Mouse (Mus musculus) heart, postnatal 25 days (tissue): ENCODE data around the gene Tmem114. TPM values are rescaled to one million over a fixed set of nuclear protein-coding genes. Genes with fewer than 3 reads are reported as not detected.

Experiments
- DNase-seq: peaks from one replicate; pipeline ENCODE4 v3.0.0; 2022; ENCODE audit warnings: low spot score
- intact Hi-C: fragments of 180-260 bp; cut with DNase I; formaldehyde crosslinking; loops from one replicate; pipeline ENCODE4 v1.15.1; 2025
- total RNA-seq, 2 experiments: library from RNA; stranded (reverse); gene quantifications; 2 replicates each; pipeline ENCODE4 v1.2.3; 2021

The Tmem114 gene
- total RNA-seq: not detected

DNA sequence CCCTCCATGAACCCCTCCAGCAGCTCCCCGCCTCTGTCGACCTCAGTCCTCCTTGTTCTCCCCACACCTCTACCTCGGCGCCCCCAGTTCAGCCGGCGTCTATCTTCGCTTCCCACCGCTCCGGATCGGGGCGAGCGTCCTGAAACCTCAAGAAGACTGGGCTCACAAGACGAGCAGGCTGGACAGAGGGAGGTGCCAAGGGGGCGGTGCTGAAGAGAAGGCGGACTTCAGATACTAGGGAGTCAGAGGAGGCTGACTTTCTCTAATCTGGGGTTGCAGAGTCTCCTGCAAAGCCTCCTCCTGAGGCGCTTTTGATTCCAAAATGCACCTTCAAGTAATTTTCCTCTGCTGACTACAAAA, at the start of gene Tmem114:
TSS of gene Tmem114 (minus strand) at position 166 of the 360 bp plus-strand sequence.
- intact Hi-C loops: no loop called here
- no peak for DNase-seq

DNA sequence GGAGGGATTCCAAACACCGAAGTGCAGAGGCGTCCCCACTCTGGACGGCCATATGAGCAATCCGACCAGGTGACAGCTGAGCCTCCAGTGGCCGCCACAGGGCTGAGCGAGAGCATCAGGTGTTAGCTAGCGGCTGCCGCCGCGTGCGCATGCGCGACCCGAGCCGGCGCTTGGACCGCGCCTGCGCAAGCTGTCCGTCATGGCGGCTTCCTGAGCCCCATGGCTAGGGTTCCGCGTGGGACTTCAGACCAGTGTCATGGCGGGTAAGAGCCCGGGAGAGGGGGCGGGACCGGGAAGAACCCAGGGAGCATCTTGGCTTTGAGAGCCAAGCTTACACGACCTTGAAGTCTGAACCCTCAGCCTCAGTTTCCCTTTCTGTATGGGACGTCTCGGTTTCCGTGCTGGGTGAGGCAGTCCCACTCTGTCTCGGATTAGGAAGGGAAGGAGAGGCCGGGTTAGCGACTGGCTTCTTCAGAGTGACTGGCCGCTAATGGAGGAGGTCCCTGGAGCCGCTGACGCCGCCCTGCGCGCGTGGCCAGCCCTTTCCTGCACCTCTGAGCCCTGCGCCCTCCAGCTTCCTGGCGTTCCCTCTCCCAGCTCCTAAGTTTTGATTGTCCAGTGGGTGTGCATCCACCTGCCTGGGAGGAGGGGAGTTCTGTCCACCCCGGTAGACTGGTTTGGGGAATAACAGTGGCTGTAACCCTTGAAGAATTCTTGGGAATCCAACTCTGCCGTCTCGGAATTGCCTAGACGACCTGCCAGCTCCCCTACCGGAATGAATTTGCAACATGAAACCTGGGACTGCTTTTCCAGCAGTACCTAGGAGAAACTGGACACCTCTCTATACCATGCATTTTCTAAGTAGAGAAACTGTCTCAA, 45.9 kb upstream of the Tmem114 start, which contains the start of gene Mettl22:
TSS of gene Mettl22 (plus strand) at position 186 of the 879 bp plus-strand sequence.
- DNase-seq: peak; percentile 80
- intact Hi-C loops: no loop called here

DNA sequence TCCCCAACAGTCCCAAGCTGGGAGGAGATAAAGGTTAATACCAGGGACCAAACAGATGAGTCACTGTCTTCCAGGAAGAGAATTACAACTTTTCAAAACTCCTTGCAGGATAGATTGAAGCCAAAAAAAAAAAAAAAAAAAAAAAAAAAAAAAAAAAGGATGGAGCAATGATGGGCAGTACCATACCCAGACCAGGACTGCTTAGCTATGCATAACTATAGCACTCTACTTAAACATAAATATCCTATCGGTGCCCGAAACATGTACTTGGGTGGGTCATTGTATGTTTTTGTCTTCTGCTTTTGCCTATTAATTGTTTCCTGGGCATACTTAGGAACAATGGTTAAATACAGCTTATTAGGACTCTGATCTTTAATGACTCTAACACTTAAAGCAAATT, 45.2 kb upstream of the Tmem114 start:
- no peak for DNase-seq
- intact Hi-C loops: no loop called here

DNA sequence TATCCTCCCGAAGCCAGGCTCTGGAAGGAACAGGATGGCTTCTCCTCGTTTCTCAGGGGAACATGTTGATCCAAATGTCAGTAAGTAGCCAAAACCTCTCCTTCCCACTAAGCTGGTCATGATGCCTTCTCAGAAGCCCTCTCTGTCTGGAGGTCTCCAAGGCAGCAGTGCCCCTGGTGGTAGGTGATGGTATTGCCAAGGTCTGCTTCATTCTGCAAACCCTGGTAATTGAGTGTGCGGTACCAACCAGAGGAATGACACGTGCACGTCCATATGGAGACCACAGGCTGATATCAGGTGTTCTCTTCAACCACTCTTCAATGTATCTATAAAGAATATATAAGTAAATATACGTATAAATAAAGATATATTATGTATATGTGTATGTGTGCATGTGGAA, 34.2 kb upstream of the Tmem114 start:
- intact Hi-C loops: no loop called here
- no peak for DNase-seq

DNA sequence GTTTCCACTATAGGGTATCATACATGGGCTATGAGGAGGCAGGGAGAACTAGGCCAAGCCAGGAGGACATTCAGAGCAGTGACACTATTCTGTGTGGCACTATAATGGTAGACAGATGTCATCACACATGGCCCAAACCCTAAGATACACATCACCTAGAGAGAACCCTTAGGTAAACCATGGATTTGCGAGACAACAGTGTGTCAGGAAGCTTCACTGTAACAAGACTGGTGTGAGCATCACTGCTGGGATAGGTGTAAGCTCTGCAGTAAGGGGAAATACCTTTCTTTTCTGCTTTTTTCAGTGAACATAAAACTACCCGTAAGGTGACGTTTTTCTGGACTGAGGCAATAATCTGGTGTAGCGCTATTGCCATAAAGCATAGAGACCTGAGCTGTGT, 33.5 kb upstream of the Tmem114 start:
- no peak for DNase-seq
- intact Hi-C loops: no loop called here

DNA sequence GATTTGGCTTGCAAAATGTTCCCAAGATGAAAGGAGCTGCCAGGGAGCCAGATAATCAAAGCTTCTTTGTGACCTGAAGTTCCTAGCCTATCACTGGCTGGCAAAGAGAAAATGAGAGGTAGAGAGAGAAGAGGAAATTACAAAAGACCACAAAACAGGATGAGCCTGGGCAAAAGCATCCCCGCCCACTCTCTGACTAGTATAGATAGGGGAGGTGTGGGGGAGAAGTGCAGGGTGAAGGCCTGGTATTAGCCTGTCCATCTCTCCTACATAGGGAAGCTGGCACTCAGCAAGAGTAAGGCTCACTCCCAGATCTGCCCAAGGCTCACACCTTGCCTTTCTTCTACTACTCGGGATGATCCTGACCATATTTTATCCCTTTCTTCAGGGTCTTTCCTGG, 30.3 kb upstream of the Tmem114 start:
- DNase-seq: no peak
- intact Hi-C loops: no loop called here

DNA sequence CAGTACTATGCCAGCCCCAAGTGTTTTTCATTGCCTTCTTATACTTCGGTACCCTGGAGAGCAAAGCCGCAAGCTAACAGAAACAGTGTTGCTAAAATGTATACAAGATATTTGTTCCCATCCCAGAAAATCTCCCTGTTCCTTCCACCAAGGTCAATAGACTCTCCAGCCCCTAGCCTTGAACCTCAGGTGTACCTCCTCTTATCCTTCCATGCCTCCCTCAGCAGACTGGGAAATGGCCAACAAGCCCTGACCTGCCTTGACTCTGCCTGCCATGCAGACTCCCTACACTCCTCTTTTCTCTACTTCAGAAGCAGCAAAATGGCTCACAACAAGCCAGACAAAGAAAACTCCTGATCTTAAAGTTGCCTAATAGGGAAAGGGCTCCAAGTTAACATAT, 28.4 kb upstream of the Tmem114 start:
- intact Hi-C loops: no loop called here
- no peak for DNase-seq

DNA sequence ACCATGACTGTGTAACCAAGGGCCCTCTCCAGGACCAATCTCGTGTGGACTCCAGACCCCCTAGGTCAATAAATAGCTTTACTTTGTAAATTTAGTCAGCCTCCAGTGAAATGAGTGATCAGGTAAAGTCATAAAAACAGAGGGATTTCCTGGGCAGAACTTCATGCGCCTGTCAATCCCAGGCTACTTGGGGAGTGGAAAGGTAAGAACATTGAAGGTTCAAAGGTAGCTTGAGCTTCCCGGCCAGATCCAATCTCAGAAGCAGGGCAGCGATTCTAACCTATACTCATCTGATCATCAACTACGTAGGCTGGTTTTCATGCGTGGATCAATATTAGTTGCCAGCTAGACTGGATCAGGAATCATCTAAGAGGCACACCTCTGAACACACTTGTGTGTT, 21.3 kb upstream of the Tmem114 start:
- intact Hi-C loops: no loop called here
- no peak for DNase-seq

DNA sequence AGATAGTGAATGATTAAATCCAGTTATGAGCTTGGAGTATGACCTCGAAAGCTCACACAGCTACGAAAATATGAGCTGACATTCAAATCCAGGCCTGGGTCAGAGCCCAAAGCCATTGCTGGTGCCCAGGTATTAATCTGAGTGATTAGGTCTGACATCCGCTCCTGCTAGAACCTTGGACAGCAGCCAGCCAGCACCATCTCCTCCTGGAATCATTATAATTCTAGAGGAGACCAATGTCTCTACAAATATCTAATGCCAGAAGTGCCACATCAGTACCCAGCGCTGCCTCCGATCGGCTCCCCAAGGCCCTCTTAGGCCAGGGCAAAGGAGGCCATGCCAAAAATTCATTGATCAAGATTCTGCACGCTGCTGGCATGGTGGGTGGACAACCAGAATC, 20.0 kb upstream of the Tmem114 start:
- DNase-seq: no peak
- intact Hi-C loops: no loop called here

DNA sequence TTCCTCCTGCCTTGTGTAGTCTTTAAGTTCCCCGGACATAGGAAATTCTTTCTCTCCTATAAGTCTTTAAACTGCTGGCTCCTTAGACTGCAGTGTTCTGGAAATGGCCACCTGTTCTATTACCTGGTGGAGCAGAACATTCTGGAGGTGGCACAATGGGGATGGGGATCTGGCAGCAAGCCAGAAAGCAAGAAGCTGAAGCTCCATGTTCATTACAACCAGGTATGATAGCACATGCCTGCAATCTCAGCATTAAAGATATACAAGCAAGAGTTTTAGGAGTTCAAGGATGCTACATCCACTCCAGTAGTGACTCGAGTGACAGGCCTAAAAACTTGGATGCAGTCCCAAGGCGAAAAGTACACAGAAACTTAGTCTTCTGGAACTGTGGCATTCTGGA, 7.7 kb upstream of the Tmem114 start:
- intact Hi-C loops: no loop called here
- no peak for DNase-seq

DNA sequence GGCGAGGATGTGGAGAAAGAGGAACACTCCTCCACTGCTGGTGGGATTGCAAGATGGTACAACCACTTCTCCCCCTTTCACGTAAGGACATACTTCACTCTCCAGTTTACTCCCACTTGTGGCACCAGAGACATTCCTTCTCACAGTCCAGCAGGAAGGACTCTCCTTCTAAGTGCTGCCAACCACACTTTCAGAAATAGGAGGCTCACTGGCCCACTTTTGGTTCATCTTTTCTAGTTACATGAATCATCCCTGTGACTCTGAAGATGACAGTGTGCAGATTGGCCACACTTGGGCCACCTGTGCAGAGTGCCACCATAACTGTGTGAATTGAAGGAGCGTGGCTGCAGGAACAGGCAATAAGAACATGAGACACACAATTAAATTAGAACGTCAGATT, 4.6 kb upstream of the Tmem114 start:
- intact Hi-C loops: no loop called here
- DNase-seq: no peak

DNA sequence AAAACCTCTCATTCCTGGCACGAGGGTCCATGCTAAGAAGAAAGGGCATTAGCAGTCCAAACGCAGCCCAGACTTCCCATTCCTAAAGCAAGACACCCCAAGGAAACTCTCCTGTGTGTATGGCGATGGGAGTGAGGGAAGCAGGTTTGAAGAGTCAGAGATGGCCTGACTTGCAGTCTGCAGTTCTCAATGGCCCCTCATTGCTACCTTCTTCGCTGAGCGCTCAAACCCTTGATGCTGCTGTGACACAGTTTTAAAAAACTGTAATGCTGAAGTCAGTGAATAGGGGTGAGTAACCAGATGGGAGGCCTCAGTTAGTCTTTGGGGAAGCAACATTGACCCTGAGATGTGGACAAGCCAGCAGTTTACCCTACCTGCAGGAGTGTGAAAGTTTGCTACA, 800 bp upstream of the Tmem114 start:
- no peak for DNase-seq
- intact Hi-C loops: no loop called here

DNA sequence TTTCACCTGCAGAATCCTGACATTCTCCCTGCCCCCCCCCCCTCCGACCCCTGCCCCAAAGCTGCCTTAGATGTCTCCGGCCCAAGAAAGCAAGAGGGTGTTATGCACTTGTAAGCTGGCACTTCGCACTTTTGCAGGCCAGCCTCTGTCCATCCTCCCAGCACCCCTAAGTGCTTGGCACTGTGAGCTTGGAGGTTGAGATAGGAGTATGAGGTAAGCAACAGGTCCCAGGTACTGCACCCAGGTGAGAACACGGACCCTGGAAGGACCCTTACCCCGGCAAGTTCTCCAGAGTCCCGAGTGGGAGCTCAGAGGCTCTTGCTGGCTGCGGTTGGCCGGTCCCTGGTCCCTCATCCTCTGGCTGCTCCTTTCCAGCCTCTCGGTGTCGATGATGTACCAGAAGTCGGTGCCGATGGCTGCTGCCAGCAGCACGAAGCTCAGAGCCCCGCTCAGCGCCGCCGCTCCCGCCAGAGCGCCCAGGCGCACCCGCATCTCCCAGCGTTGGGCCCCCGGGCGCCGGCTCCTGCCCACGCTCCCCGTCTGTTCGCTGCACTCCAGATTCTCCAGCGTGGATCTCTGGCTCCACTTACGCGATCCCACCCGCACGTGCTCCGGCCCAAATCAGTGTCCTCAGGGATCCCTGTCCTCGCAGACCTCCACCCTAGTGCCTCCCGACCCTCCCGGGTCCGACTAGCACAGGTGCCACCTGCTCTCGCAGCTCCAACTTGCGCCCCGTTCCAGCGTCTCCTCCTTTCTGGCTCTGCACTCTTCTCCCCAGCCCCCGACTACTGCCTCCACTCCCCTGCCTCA, 570 bp downstream of the Tmem114 start:
- DNase-seq: no peak
- intact Hi-C loops: no loop called here

DNA sequence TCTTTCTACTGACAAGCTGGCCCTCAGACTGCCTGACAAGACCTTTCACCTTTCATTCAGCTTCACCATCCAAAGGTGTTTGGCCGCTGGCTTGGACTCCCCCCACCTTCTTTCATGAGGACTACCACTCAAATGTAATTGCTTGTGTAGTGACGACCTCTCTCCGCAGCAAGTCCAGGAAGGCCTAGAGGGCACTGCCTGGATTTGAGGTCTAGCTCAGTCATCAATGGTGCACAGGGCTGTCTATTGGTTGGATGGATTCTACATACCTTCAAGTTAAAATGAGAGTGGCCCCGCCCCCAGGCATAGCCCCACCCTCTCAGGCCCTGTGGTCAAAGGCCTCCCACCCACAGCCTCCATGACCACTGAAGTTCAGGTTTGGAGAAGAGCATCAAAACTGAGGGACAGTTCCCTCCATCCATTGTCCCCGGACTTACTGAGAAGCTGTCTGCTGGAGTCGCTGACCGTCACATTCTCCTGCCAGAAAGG, 1.3 kb downstream of the Tmem114 start:
- intact Hi-C loops: no loop called here
- DNase-seq: no peak

DNA sequence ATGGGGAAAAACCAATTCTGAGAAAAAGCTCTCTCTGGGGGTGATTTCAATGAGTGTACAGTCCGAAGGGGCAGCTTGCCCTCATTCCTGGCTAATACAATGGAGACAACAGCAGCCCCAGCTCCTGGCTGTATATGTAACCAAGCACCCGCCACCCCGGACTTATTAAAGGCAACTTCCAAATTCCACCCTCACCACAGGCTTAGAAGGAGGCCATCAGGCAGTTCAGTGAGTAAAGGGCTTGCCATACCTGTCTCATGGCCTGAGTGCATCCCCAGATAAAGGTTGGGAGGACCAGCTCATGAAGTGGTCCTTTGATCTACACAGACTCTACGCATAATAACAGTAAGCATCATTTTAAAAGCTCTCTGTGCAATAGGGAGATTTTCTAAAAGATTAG, 4.1 kb downstream of the Tmem114 start:
- no peak for DNase-seq
- intact Hi-C loops: no loop called here

DNA sequence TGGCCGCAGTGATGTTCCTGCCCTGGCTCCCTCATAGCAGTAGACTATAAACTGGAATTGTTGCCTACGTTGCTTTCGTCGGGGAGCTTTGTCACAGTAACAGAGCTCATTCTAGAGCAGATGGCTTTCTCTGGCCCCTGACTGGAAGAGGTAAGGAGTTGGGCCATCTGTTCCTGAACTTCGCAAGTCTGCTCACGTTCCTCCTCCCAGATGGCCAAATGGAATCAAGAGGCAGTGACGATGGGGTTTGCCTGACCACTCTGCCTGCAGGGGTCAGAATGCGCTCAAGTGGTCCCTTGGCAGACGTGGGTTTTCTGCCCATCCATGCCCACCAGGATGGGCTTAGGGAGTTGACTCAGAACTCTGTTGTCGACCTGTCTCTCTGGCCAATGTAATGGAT, 4.6 kb downstream of the Tmem114 start:
- intact Hi-C loops: no loop called here
- DNase-seq: no peak

DNA sequence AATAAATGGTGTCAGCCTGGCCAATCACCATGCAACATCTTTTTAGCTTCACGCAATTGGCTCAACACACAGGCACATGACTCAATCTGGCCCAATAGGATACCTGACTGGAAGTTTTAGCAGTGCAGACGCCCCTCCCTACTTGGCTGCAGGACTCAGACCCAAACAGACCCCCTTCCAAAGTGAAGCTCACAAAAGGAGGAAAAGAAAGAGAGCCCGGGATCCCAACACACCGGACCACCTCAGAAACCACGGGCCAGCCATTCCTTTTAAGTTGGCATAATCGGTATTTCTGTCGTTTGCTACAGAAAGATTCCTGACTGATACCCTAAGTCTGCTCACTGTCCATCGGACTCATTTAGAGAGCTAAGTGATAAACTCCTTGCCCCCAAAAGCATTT, 5.3 kb downstream of the Tmem114 start:
- intact Hi-C loops: loop anchor here (10.0 kb wide), 1 partner anchor 225 kb away; no protein-coding TSS in a partner anchor
- DNase-seq: no peak

DNA sequence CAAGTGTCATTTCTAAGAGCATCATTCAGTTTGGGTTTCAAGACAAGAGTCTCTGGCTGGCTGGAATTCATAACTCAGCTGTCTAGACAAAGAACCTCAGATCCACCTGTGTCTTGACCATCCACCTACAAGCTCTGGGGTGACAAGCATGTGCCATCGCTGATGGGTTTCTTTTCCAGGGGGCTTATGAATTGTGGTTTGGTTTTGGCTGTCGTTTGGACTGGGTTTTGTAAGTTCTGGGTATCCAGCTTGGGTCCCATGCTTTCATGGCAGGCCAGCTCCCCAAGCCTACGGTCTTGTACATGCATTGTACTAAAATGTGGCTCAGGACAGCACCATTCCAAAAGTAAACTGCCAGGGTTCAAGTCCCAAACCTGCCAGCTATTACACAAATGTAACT, 6.8 kb downstream of the Tmem114 start:
- intact Hi-C loops: loop anchor here (10.0 kb wide), 1 partner anchor 227 kb away; no protein-coding TSS in a partner anchor
- DNase-seq: no peak

DNA sequence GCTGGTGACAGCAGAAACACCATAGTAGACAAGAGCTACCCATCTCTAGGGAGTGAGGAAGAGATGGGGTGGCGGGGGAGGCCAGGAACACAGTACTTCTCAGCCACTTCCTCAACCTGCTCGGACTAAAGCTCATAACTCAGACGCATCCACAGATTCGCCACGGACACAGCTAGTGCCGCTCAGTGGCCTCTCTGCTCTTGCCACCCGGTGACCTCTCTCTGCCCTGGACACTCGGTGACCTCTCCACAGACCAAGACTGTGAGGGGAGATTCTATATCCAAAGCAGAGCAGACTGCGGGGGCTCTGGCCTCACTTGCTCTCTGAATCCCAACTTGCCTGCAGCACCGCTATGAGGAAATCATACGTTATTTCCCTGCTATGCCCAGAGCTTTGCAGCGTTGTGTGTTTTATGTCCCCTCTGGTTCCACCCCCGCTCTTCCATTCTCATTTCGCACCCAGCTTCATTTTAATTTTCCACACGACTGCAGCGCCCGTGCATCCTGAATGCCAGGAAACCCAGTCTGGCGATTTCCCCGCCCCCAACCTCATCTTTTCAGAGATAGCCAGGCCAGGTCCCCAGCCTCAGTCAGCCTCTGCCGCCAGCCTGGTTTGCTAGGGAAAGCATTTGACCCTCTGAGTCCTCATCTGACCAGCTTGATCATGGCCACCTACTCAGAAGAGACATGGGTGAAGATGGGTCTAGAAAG, 7.8 kb downstream of the Tmem114 start:
- intact Hi-C loops: loop anchor here (10.0 kb wide), 1 partner anchor 228 kb away; no protein-coding TSS in a partner anchor

DNA sequence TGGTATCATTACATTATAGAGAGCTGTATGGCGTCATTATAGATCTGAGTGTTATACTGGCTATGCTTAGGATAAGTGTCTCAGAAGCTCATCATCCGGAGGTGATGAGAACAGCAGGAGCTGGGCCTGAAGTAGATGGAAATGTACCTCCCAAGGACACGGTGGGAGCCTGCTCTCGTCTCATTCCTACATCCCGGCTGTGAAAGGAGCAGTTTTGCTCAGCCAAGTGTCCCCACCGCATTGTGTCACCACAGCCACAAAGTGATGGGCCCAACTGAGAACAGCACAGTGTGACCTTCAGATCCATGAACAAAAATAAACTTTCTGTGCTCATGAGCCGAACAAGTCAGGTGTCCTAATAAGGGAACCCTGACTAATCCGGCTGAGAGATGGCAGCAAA, 8.9 kb downstream of the Tmem114 start:
- no peak for DNase-seq
- intact Hi-C loops: loop anchor here (10.0 kb wide), 1 partner anchor 229 kb away; no protein-coding TSS in a partner anchor

More for the DNA sequence above, 7.8 kb downstream of the Tmem114 start:
- no peak for DNase-seq
